In genomic region chr4:152478224-152478567, GRCm38 (mm10) we compare ENCODE assay signal across 8 mouse cellular contexts. TPM values are rescaled to one million over a fixed set of nuclear protein-coding genes. Genes with fewer than 3 reads are reported as not detected.
DNase-seq lines count a peak whose midpoint lies in the region; ATAC-seq lines count a peak whose summit lies in the region.

No protein-coding gene starts in this region.

- under 1% methylated on average over 13 of the region's 13 CpGs for WGBS in kidney, embryonic 14.5 days
- 2% methylated on average over 13 of the region's 13 CpGs for WGBS in hindbrain, embryonic 15.5 days
- WGBS in midbrain, embryonic 14.5 days: under 1% methylated on average over 13 of the region's 13 CpGs

- H3K4me2 ChIP-seq in kidney, embryonic 14.5 days (replicated peaks; ENCODE audit: low read depth, low read length): peak overlapping the region; percentile 79
- peak overlapping the region; percentile 80 for H3K4me2 ChIP-seq in hindbrain, embryonic 15.5 days
- peak overlapping the region; percentile 90 for H3K4me2 ChIP-seq in midbrain, embryonic 14.5 days (ENCODE audit: low read length)

- peak overlapping the region; percentile 74 for H3K27ac ChIP-seq in kidney, embryonic 14.5 days (ENCODE audit: low read depth, low read length)
- no peak overlapping the region for H3K27ac ChIP-seq in brown adipose tissue, adult 24 weeks (replicated peaks; ENCODE audit: low read depth, low read length)
- peak overlapping the region; percentile 94 for H3K27ac ChIP-seq in hindbrain, embryonic 15.5 days (replicated peaks)
- H3K27ac ChIP-seq in midbrain, embryonic 14.5 days (replicated peaks; ENCODE audit: low read depth, low read length): peak overlapping the region; percentile 79

- peak overlapping the region; percentile 86 for H3K9ac ChIP-seq in kidney, embryonic 14.5 days (ENCODE audit: low read depth, low read length)
- peak overlapping the region; percentile 78 for H3K9ac ChIP-seq in hindbrain, embryonic 15.5 days
- peak overlapping the region; percentile 57 for H3K9ac ChIP-seq in midbrain, embryonic 14.5 days (replicated peaks; ENCODE audit: low read length)

- peaks cover 13% of the 10 kb centered on the region for H3K4me1 ChIP-seq in kidney, embryonic 14.5 days (ENCODE audit: control insufficient read depth, insufficient read depth, low read length)
- H3K4me1 ChIP-seq in brown adipose tissue, adult 24 weeks (ENCODE audit: control insufficient read depth, insufficient read depth, insufficient read length, low read length): no peaks in the 10 kb centered on the region; the same call in 1 of the 2 replicates
- peaks cover 31% of the 10 kb centered on the region for H3K4me1 ChIP-seq in hindbrain, embryonic 15.5 days (replicated peaks)
- H3K4me1 ChIP-seq in midbrain, embryonic 14.5 days (ENCODE audit: control insufficient read depth, insufficient read depth, low read length): peaks cover 15% of the 10 kb centered on the region

- no peaks in the 10 kb centered on the region for H3K36me3 ChIP-seq in kidney, embryonic 14.5 days (ENCODE audit: control insufficient read depth, insufficient read depth, low read length)
- H3K36me3 ChIP-seq in hindbrain, embryonic 15.5 days: no peaks in the 10 kb centered on the region
- H3K36me3 ChIP-seq in midbrain, embryonic 14.5 days (ENCODE audit: control insufficient read depth, insufficient read depth, low read length): no peaks in the 10 kb centered on the region

- peaks cover 9% of the 10 kb centered on the region; the same call in 1 of the 2 replicates for H3K27me3 ChIP-seq in kidney, embryonic 14.5 days (ENCODE audit: control insufficient read depth, insufficient read depth, low read length)
- H3K27me3 ChIP-seq in hindbrain, embryonic 15.5 days: no peaks in the 10 kb centered on the region
- H3K27me3 ChIP-seq in midbrain, embryonic 14.5 days (ENCODE audit: control insufficient read depth, insufficient read depth, low read length): no peaks in the 10 kb centered on the region

- no peaks in the 10 kb centered on the region for H3K9me3 ChIP-seq in kidney, embryonic 14.5 days (ENCODE audit: control insufficient read depth, low read length)
- no peaks in the 10 kb centered on the region for H3K9me3 ChIP-seq in hindbrain, embryonic 15.5 days
- no peaks in the 10 kb centered on the region for H3K9me3 ChIP-seq in midbrain, embryonic 14.5 days (ENCODE audit: control insufficient read depth, low read length)

- H3K4me3 ChIP-seq in kidney, embryonic 14.5 days (ENCODE audit: low read length): peak overlapping the region; percentile 80
- peak overlapping the region; percentile 96 for H3K4me3 ChIP-seq in brown adipose tissue, adult 24 weeks (ENCODE audit: insufficient read depth, low read depth, low read length)
- H3K4me3 ChIP-seq in hindbrain, embryonic 15.5 days: peak overlapping the region; percentile 75
- peak overlapping the region; percentile 62 for H3K4me3 ChIP-seq in midbrain, embryonic 14.5 days (replicated peaks; ENCODE audit: low read depth, low read length)

- no peak for DNase-seq in kidney, postnatal 4 days
- no peak for DNase-seq in midbrain, embryonic 14.5 days
- no peak for DNase-seq in adrenal gland, postnatal 10 days
- DNase-seq in ovary, postnatal 10 days (ENCODE audit: low spot score): no peak
- no peak for DNase-seq in urinary bladder, postnatal 10 days (ENCODE audit: low spot score)

- no peak; the same call in none of the 2 replicates for ATAC-seq in kidney, embryonic 14.5 days (ENCODE audit: low FRiP score, low TSS enrichment)
- ATAC-seq in hindbrain, embryonic 15.5 days (ENCODE audit: low FRiP score, low read depth): no peak; the same call in 1 of the 2 replicates
- peak; percentile 25 for ATAC-seq in midbrain, embryonic 14.5 days (ENCODE audit: low FRiP score, low TSS enrichment)

RNA-seq across cellular contexts. Expression of gene Kcnab2, which starts 0.5 kb away (rescaled TPM):
- 3.4 and 5.3 TPM in 2 replicates for polyA plus RNA-seq in kidney, embryonic 14.5 days (2014; fragmentation: Nextera tagmentation; extraction: Ambion mirVana)
- 2.8 and 5.4 TPM in 2 replicates for polyA plus RNA-seq in brown adipose tissue, adult 24 weeks (2012; ENCODE audit: insufficient read depth, insufficient read length, missing spikeins)
- 30.8 and 34.5 TPM in 2 replicates for polyA plus RNA-seq in hindbrain, embryonic 15.5 days (2015; fragmentation: Nextera tagmentation; extraction: Ambion mirVana)
- polyA plus RNA-seq in midbrain, embryonic 14.5 days (2014; fragmentation: Nextera tagmentation; extraction: Ambion mirVana): 23.6 and 26.9 TPM in 2 replicates
- total RNA-seq in adrenal gland, postnatal 10 days (2021): 10 to 100 TPM in 1 of 2 experiments, 1 to 10 TPM in 1; 8.1 to 12.0 TPM

RNA-seq across cellular contexts. Expression of gene Nphp4, which starts 1.7 kb away (rescaled TPM):
- 3.3 and 3.7 TPM in 2 replicates for polyA plus RNA-seq in kidney, embryonic 14.5 days (2014; fragmentation: Nextera tagmentation; extraction: Ambion mirVana)
- not detected in 2 replicates for polyA plus RNA-seq in brown adipose tissue, adult 24 weeks (2012; ENCODE audit: insufficient read depth, insufficient read length, missing spikeins)
- polyA plus RNA-seq in hindbrain, embryonic 15.5 days (2015; fragmentation: Nextera tagmentation; extraction: Ambion mirVana): 6.1 and 6.2 TPM in 2 replicates
- 5.9 and 6.0 TPM in 2 replicates for polyA plus RNA-seq in midbrain, embryonic 14.5 days (2014; fragmentation: Nextera tagmentation; extraction: Ambion mirVana)
- 1 to 10 TPM; 3.0 to 4.3 TPM for total RNA-seq in adrenal gland, postnatal 10 days (2021)
